Comparison of ENCODE assay signal across 8 mouse cellular contexts in the genomic region with DNA sequence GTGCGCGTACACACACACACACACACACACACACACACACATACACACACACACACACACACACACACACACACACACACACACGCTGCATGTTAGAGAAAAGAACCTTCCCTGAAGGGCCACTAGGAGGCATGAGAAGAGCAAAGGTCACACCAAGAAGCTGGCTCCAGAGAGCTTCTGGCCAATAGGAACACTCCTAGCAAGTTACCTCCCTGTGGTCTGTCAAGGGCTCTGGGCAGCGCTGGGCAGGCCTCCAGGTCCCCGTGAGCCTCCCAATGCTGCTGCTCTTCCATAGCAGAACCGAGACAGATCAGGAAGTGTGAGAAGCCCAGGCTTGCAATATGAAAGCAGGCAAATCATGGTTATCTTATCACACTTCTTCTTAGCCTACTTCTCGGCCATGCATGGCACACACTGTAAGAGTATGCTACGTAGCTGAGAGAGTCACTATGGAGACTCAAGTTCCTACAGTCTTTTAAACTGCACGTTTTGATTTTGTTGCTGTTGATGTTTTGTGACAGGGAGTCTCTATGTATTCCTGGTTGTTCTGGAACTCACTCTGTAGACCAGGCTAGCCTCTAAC. TPM values are rescaled to one million over a fixed set of nuclear protein-coding genes. Genes with fewer than 3 reads are reported as not detected.
DNase-seq lines count a peak whose midpoint lies in the region; ATAC-seq and TF ChIP-seq lines count a peak whose summit lies in the region.

No protein-coding gene starts in this region.

- no peak for TF ChIP-seq CTCF in brain, embryonic 14.5 days (IDR thresholded peaks at IDR 0.05; ENCODE audit: borderline replicate concordance, extremely low read depth, insufficient read depth, insufficient read length)
- peak; percentile 48 for TF ChIP-seq CTCF in lung, embryonic 14.5 days (IDR thresholded peaks at IDR 0.05; ENCODE audit: low read depth)
- TF ChIP-seq CTCF in stomach, postnatal 0 days (IDR thresholded peaks at IDR 0.05; ENCODE audit: low read depth), result peak; percentile 71

- H3K4me2 ChIP-seq in lung, embryonic 14.5 days, result no peak overlapping the region
- H3K4me2 ChIP-seq in stomach, postnatal 0 days (replicated peaks; ENCODE audit: low read depth), result no peak overlapping the region

- peak; percentile 79 for ATAC-seq in CD4-positive, CD25-positive, alpha-beta regulatory T cell, adult 4 months
- ATAC-seq in inflammation-experienced regulatory T-cells, adult 6 months, result peak; percentile 70
- ATAC-seq in lung, embryonic 14.5 days (ENCODE audit: insufficient read depth), result peak; percentile 54; the same call in 1 of the 2 replicates
- ATAC-seq in stomach, postnatal 0 days (ENCODE audit: low FRiP score, low TSS enrichment), result peak; percentile 93

- H3K9me3 ChIP-seq in lung, embryonic 14.5 days (ENCODE audit: low read depth, low read length), result no peaks in the 10 kb centered on the region
- no peaks in the 10 kb centered on the region for H3K9me3 ChIP-seq in stomach, postnatal 0 days (ENCODE audit: control insufficient read depth, low read length)

- H3K4me3 ChIP-seq in lung, embryonic 14.5 days (ENCODE audit: low read depth, low read length), result no peak overlapping the region
- no peak overlapping the region for H3K4me3 ChIP-seq in stomach, postnatal 0 days (ENCODE audit: low read depth, low read length)

- peak; percentile 68 for DNase-seq in 3134 (ENCODE audit: extremely low read depth, insufficient read length, low spot score)
- peak; percentile 14 for DNase-seq in brain, embryonic 14.5 days (ENCODE audit: low read depth)
- DNase-seq in lung, embryonic 14.5 days, result peak; percentile 38
- peak; percentile 73 for DNase-seq in stomach, postnatal 0 days (ENCODE audit: low spot score)
- DNase-seq in left cerebral cortex, postnatal 36 days (ENCODE audit: low spot score in 2 of 2), result no peak
- DNase-seq in layer of hippocampus, postnatal 14 days (ENCODE audit: low spot score in 2 of 2), result no peak

- no peak overlapping the region for H3K9ac ChIP-seq in lung, embryonic 14.5 days
- H3K9ac ChIP-seq in stomach, postnatal 0 days (ENCODE audit: low read length), result no peak overlapping the region

- no peak for TF ChIP-seq POLR2A in brain, embryonic 14.5 days (IDR thresholded peaks at IDR 0.05; ENCODE audit: borderline replicate concordance, extremely low read depth, insufficient read depth, insufficient read length, poor library complexity, severe bottlenecking)

- TF ChIP-seq EP300 in stomach, postnatal 0 days (optimal IDR thresholded peaks at IDR 0.05), result no peak

- intact Hi-C loops in left cerebral cortex, postnatal 36 days (cut with DNase I), result no loop called here

- no peaks in the 10 kb centered on the region for H3K4me1 ChIP-seq in lung, embryonic 14.5 days (ENCODE audit: insufficient read depth)
- H3K4me1 ChIP-seq in stomach, postnatal 0 days (replicated peaks; ENCODE audit: control insufficient read depth, insufficient read depth), result no peaks in the 10 kb centered on the region

- 57% methylated on average over 9 of the region's 9 CpGs for WGBS in lung, embryonic 14.5 days
- WGBS in stomach, postnatal 0 days, result 55% methylated on average over 9 of the region's 9 CpGs

- H3K27me3 ChIP-seq in lung, embryonic 14.5 days (ENCODE audit: insufficient read depth, low read length), result no peaks in the 10 kb centered on the region
- H3K27me3 ChIP-seq in stomach, postnatal 0 days (ENCODE audit: control insufficient read depth, insufficient read depth, low read length), result no peaks in the 10 kb centered on the region

- no peak overlapping the region for H3K27ac ChIP-seq in lung, embryonic 14.5 days (ENCODE audit: low read depth)
- H3K27ac ChIP-seq in stomach, postnatal 0 days (replicated peaks), result no peak overlapping the region

- H3K36me3 ChIP-seq in lung, embryonic 14.5 days (ENCODE audit: insufficient read depth), result no peaks in the 10 kb centered on the region
- no peaks in the 10 kb centered on the region for H3K36me3 ChIP-seq in stomach, postnatal 0 days (ENCODE audit: control insufficient read depth, insufficient read depth, low read length)

RNA-seq across cellular contexts. Expression of a gene that starts 13.6 kb away (rescaled TPM):
- under 1 TPM in 1 of 2 experiments, not detected in 1; 0.16 TPM for polyA plus RNA-seq in CD4-positive, CD25-positive, alpha-beta regulatory T cell, adult 4 months (2017; shearing (Covaris generic))
- polyA plus RNA-seq in brain, embryonic 14.5 days (2012; rRNA removed), result 0.37 and 0.62 TPM in 2 replicates
- polyA plus RNA-seq in inflammation-experienced regulatory T-cells, adult 6 months (2017; shearing (Covaris generic)), result not detected
- not detected in 2 replicates for polyA plus RNA-seq in lung, embryonic 14.5 days (2014; fragmentation: Nextera tagmentation; extraction: Ambion mirVana)
- 0.02 TPM in 1 of 2 replicates, not detected in the other for polyA plus RNA-seq in stomach, postnatal 0 days (2015; fragmentation: Nextera tagmentation; extraction: Ambion mirVana)
- 10 to 100 TPM in 1 of 2 experiments, 1 to 10 TPM in 1; 8.9 to 10.3 TPM for total RNA-seq in left cerebral cortex, postnatal 36 days (2021)
- total RNA-seq in layer of hippocampus, postnatal 14 days (2021), result 1 to 10 TPM; 5.9 to 6.1 TPM

Comparison
In these comparisons a context has a peak if more than half of its experiments do, and no peak if none do; other contexts are left out.
1. DNase-seq: peak in 3134 (single experiment), brain, embryonic 14.5 days (single experiment), lung, embryonic 14.5 days (single experiment) and stomach, postnatal 0 days (single experiment); none in left cerebral cortex, postnatal 36 days (0 of 2) and layer of hippocampus, postnatal 14 days (0 of 2).
2. Peak in every context shown above with its lines, with median percentiles within 50 percentile points of each other: ATAC-seq.